Mouse (Mus musculus): ENCODE measurements around the gene Dedd.
A peak's percentile ranks its signal among the peaks of the same experiment; 100 is the strongest.
"Not testable (repeated sequence)": the region's sequence is repeated elsewhere in the genome, so short reads cannot be mapped to it uniquely, and the experiment has no call there.

The Dedd gene

GRCm38 (mm10) chr1:171309321-171309720 lies 19.6 kb upstream of the Dedd start:
- DNase-seq (ENCODE audit: low spot score in 2 of 2), result no peak

- DNase-seq (ENCODE audit: low spot score in 2 of 2), result no peak
Observed at GRCm38 (mm10) chr1:171319748-171320147, 9.2 kb upstream of the Dedd start.

GRCm38 (mm10) chr1:171320151-171320550 lies 8.8 kb upstream of the Dedd start:
- no peak for DNase-seq (ENCODE audit: low spot score in 2 of 2)

GRCm38 (mm10) chr1:171321415-171321814 lies 7.5 kb upstream of the Dedd start:
- no peak for DNase-seq (ENCODE audit: low spot score in 2 of 2)

GRCm38 (mm10) chr1:171322012-171322411 lies 6.9 kb upstream of the Dedd start:
- DNase-seq (ENCODE audit: low spot score in 2 of 2), result no peak

- DNase-seq (ENCODE audit: low spot score in 2 of 2), result no peak
Observed at GRCm38 (mm10) chr1:171325571-171325970, 3.4 kb upstream of the Dedd start.

GRCm38 (mm10) chr1:171326588-171326987 lies 2.4 kb upstream of the Dedd start:
- DNase-seq (ENCODE audit: low spot score in 2 of 2), result not testable (repeated sequence)

- no peak for DNase-seq (ENCODE audit: low spot score in 2 of 2)
Observed at GRCm38 (mm10) chr1:171328244-171328643, 701 bp upstream of the Dedd start.

GRCm38 (mm10) chr1:171329433-171330215 lies 679 bp downstream of the Dedd start:
- DNase-seq (ENCODE audit: low spot score in 2 of 2), result peak in 1 of 2 experiments; percentile 33

- DNase-seq (ENCODE audit: low spot score in 2 of 2), result peak in 1 of 2 experiments; percentile 28
Observed at GRCm38 (mm10) chr1:171330216-171330560, 1.2 kb downstream of the Dedd start.

- DNase-seq (ENCODE audit: low spot score in 2 of 2), result no peak
Observed at GRCm38 (mm10) chr1:171342262-171343207, 13.6 kb downstream of the Dedd start.

GRCm38 (mm10) chr1:171343922-171344677 lies 15.2 kb downstream of the Dedd start:
- DNase-seq (ENCODE audit: low spot score in 2 of 2), result no peak

GRCm38 (mm10) chr1:171344715-171345114 lies 15.8 kb downstream of the Dedd start:
- no peak for DNase-seq (ENCODE audit: low spot score in 2 of 2)

GRCm38 (mm10) chr1:171345225-171346094 lies 16.5 kb downstream of the Dedd start, which contains the start of the genes Nit1 and Pfdn2:
Gene Nit1 (minus strand): TSS chr1:171345646.
Gene Pfdn2 (plus strand): TSS chr1:171345670.
- peak; percentile 89 to 91 for DNase-seq (ENCODE audit: low spot score in 2 of 2)

GRCm38 (mm10) chr1:171346095-171346450 lies 17.1 kb downstream of the Dedd start:
- DNase-seq (ENCODE audit: low spot score in 2 of 2), result peak in 1 of 2 experiments; percentile 11

- DNase-seq (ENCODE audit: low spot score in 2 of 2), result no peak
Observed at GRCm38 (mm10) chr1:171348665-171349064, 19.7 kb downstream of the Dedd start.

- DNase-seq (ENCODE audit: low spot score in 2 of 2), result no peak
Observed at GRCm38 (mm10) chr1:171349210-171349609, 20.3 kb downstream of the Dedd start.

- no peak for DNase-seq (ENCODE audit: low spot score in 2 of 2)
Observed at GRCm38 (mm10) chr1:171355812-171356340, 26.9 kb downstream of the Dedd start.

GRCm38 (mm10) chr1:171356814-171357213 lies 27.9 kb downstream of the Dedd start:
- no peak for DNase-seq (ENCODE audit: low spot score in 2 of 2)

GRCm38 (mm10) chr1:171358421-171358820 lies 29.5 kb downstream of the Dedd start:
- peak; percentile 15 to 47 for DNase-seq (ENCODE audit: low spot score in 2 of 2)

GRCm38 (mm10) chr1:171360253-171360652 lies 31.3 kb downstream of the Dedd start:
- DNase-seq (ENCODE audit: low spot score in 2 of 2), result peak in 1 of 2 experiments; percentile 26
